Mouse (Mus musculus): Measurements from ENCODE around the gene Lmntd1.

DNA sequence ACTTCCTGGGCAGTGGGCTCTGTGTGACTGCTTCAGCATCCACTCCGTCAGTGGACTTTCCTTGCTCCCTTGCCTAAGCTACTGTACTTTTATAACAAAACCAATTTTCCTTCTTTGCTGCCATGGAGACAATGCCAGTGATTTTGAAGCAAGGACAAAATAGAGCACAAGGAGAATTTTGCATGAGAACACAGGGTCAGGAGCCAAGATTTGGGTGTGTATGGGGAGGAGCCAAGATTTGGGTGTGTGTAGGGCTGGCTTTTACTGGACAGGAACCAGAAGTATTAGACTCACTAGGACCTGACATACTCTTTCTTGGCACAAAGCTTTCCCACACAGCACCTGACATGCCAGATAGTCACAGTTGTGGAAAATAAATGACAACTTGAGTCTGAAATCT is 179.0 kb downstream of the Lmntd1 start:
- TF ChIP-seq CTCF (IDR thresholded peaks at IDR 0.05; ENCODE audit: low read depth, low read length) = no peak
- TF ChIP-seq POLR2A (IDR thresholded peaks at IDR 0.05; ENCODE audit: borderline replicate concordance, low read depth, low read length) = no peak
